10 mouse cellular contexts compared by ENCODE assay signal in genomic region chr13:69855941-69856340, GRCm38 (mm10).
"Had no signal": no experiment of that assay in that cellular context is flagged by ENCODE, and none has a peak within 500 bp of the region (broad histone marks: within the 10 kb centered on the region; RNA-seq: fewer than 3 reads in every experiment).

No protein-coding gene starts in this region.

- DNase-seq: kidney, adult 2 months; kidney, postnatal 25 days; layer of hippocampus, adult 9-11 months; liver, embryonic 13.5 days; lung, embryonic 14.5 days; lung, postnatal 36 days; retina, postnatal 1 day; right cerebral cortex, postnatal 25 days; spleen, adult 18-20 months; thymus, postnatal 25 days had no signal
